Mouse (Mus musculus) kidney, embryonic 14.5 days (tissue): ENCODE results near the gene Cdk15. TPM values are rescaled to one million over a fixed set of nuclear protein-coding genes. Genes with fewer than 3 reads are reported as not detected.

Source experiments
- ATAC-seq: fragments of 200-750 bp; cut with Nextera tagmentation; 2 replicates; pipeline ENCODE4 v1.8.0; 2017; ENCODE audit warnings: moderate number of reproducible peaks, mild to moderate bottlenecking, moderate TSS enrichment, moderate library complexity; ENCODE audit not compliant: low FRiP score, low TSS enrichment
- H3K27ac ChIP-seq: fragments of 300-500 bp; sonication (generic); 2 replicates; pipeline ENCODE4 v1.5.1; 2014; ENCODE audit warnings: low read depth, mild to moderate bottlenecking, low read length, moderate library complexity, mixed read lengths
- H3K27me3 ChIP-seq: fragments of 300-500 bp; sonication (generic); 2 replicates; pipeline ENCODE4 v1.6.1; 2014; ENCODE audit warnings: mild to moderate bottlenecking, low read length; ENCODE audit not compliant: control insufficient read depth, insufficient read depth
- H3K36me3 ChIP-seq: fragments of 300-500 bp; sonication (generic); 2 replicates; pipeline ENCODE4 v1.6.1; 2014; ENCODE audit warnings: low read length, mixed read lengths; ENCODE audit not compliant: control insufficient read depth, insufficient read depth
- H3K4me1 ChIP-seq: fragments of 300-500 bp; sonication (generic); 2 replicates; pipeline ENCODE4 v1.6.1; 2014; ENCODE audit warnings: low read length, mixed read lengths; ENCODE audit not compliant: control insufficient read depth, insufficient read depth
- H3K4me2 ChIP-seq: fragments of 300-500 bp; sonication (generic); replicated peaks from 2 replicates; pipeline ENCODE4 v1.6.1; 2014; ENCODE audit warnings: low read depth, mild to moderate bottlenecking, low read length
- H3K4me3 ChIP-seq: fragments of 300-500 bp; sonication (generic); 2 replicates; pipeline ENCODE4 v1.5.1; 2014; ENCODE audit warnings: mild to moderate bottlenecking, low read length
- H3K9ac ChIP-seq: fragments of 300-500 bp; sonication (generic); 2 replicates; pipeline ENCODE4 v1.6.1; 2014; ENCODE audit warnings: low read depth, mild to moderate bottlenecking, low read length, moderate library complexity
- H3K9me3 ChIP-seq: fragments of 300-500 bp; sonication (generic); 2 replicates; pipeline ENCODE4 v1.6.1; 2016; ENCODE audit warnings: low read length; ENCODE audit not compliant: control insufficient read depth
- WGBS: fragments of 180-500 bp; shearing (Covaris S2); extraction: QIAGEN DNeasy Blood & Tissue Kit; methylation state at CpG from one replicate; pipeline ENCODE4 v1.1.7; 2014; 5-methylcytosine and 5-hydroxymethylcytosine counted together
- polyA plus RNA-seq: library from polyadenylated mRNA; unstranded; fragments of >200 nt; fragmentation: Nextera tagmentation; extraction: Ambion mirVana; gene quantifications from 2 replicates; pipeline ENCODE4 v1.2.1, GENCODE M21; 2014

The Cdk15 gene
- polyA plus RNA-seq, 1 experiment from 2014 or later = 0.53 TPM

GRCm38 (mm10) chr1:59387542-59388314 lies 131.0 kb downstream of the Cdk15 start:
- H3K4me1 ChIP-seq = no peaks in the 10 kb centered on the region
- H3K36me3 ChIP-seq = no peaks in the 10 kb centered on the region
- 0 out of 2 replicates have a peak overlapping the region, but pooled peaks have one; percentile 44 for H3K27ac ChIP-seq
- H3K4me2 ChIP-seq = no peak overlapping the region
- H3K9me3 ChIP-seq = no peaks in the 10 kb centered on the region
- no peak overlapping the region for H3K4me3 ChIP-seq
- peak; percentile 75 for ATAC-seq
- H3K9ac ChIP-seq = no peak overlapping the region
- no peaks in the 10 kb centered on the region for H3K27me3 ChIP-seq
- WGBS = 14% methylated on average over 3 of the region's 3 CpGs

- Histone ChIP-seq H3K4me3 (no peak overlapping the region), H3K9me3 (no peaks in the 10 kb centered on the region), H3K4me1 (peaks cover 3% of the 10 kb centered on the region), H3K27me3 (no peaks in the 10 kb centered on the region), H3K36me3 (no peaks in the 10 kb centered on the region), H3K27ac (no peak overlapping the region), H3K4me2 (no peak overlapping the region), H3K9ac (no peak overlapping the region)
- 68% methylated on average over 6 of the region's 6 CpGs for WGBS
- ATAC-seq = no peak
Measured at GRCm38 (mm10) chr1:59389181-59389580, 132.5 kb downstream of the Cdk15 start.

GRCm38 (mm10) chr1:59391736-59392135 lies 135.0 kb downstream of the Cdk15 start:
- ATAC-seq = no peak
- no peak overlapping the region for H3K4me2 ChIP-seq
- H3K4me3 ChIP-seq = no peak overlapping the region
- H3K27ac ChIP-seq = no peak overlapping the region
- no peak overlapping the region for H3K9ac ChIP-seq
- no peaks in the 10 kb centered on the region for H3K9me3 ChIP-seq
- peaks cover 22% of the 10 kb centered on the region for H3K4me1 ChIP-seq
- no peaks in the 10 kb centered on the region for H3K36me3 ChIP-seq
- H3K27me3 ChIP-seq = no peaks in the 10 kb centered on the region
- WGBS = 69% methylated on average over 3 of the region's 3 CpGs

GRCm38 (mm10) chr1:59394072-59394471 lies 137.4 kb downstream of the Cdk15 start:
- Histone ChIP-seq H3K4me3 (no peak overlapping the region), H3K9ac (no peak overlapping the region), H3K4me2 (no peak overlapping the region), H3K4me1 (peaks cover 29% of the 10 kb centered on the region), H3K27me3 (no peaks in the 10 kb centered on the region), H3K27ac (peak overlapping the region; percentile 71; the same call in 1 of the 2 replicates), H3K9me3 (no peaks in the 10 kb centered on the region), H3K36me3 (no peaks in the 10 kb centered on the region)
- WGBS = 46% methylated on average over 4 of the region's 4 CpGs
- no peak for ATAC-seq

- no peak overlapping the region for H3K4me3 ChIP-seq
- no peak overlapping the region for H3K9ac ChIP-seq
- peak; percentile 78 for ATAC-seq
- H3K27me3 ChIP-seq = no peaks in the 10 kb centered on the region
- peaks cover 29% of the 10 kb centered on the region for H3K4me1 ChIP-seq
- H3K36me3 ChIP-seq = no peaks in the 10 kb centered on the region
- peak overlapping the region; percentile 71 for H3K27ac ChIP-seq
- no peaks in the 10 kb centered on the region for H3K9me3 ChIP-seq
- H3K4me2 ChIP-seq = no peak overlapping the region
- 17% methylated on average over 6 of the region's 6 CpGs for WGBS
Measured at GRCm38 (mm10) chr1:59394616-59395015, 137.9 kb downstream of the Cdk15 start.

- 14% methylated on average over 2 of the region's 2 CpGs for whole genome bisulfite sequencing
- H3K27ac ChIP-seq = peak overlapping the region; percentile 17; the same call in 1 of the 2 replicates
Measured at GRCm38 (mm10) chr1:59395992-59396391, 139.3 kb downstream of the Cdk15 start.

GRCm38 (mm10) chr1:59399554-59400325 lies 143.0 kb downstream of the Cdk15 start:
- Histone ChIP-seq H3K27ac (no peak overlapping the region; the same call in 1 of the 2 replicates), H3K4me1 (peaks cover 24% of the 10 kb centered on the region), H3K9ac (no peak overlapping the region), H3K36me3 (no peaks in the 10 kb centered on the region), H3K4me3 (no peak overlapping the region), H3K4me2 (no peak overlapping the region), H3K27me3 (no peaks in the 10 kb centered on the region), H3K9me3 (no peaks in the 10 kb centered on the region)
- WGBS = 15% methylated on average over 2 of the region's 2 CpGs
- ATAC-seq = peak; percentile 87

More at GRCm38 (mm10) chr1:59395992-59396391, 139.3 kb downstream of the Cdk15 start:
- ATAC-seq = no peak
- Histone ChIP-seq H3K4me2 (no peak overlapping the region), H3K9ac (0 out of 2 replicates have a peak overlapping the region, but pooled peaks have one; percentile 1), H3K9me3 (no peaks in the 10 kb centered on the region), H3K4me1 (peaks cover 32% of the 10 kb centered on the region), H3K27me3 (no peaks in the 10 kb centered on the region), H3K36me3 (no peaks in the 10 kb centered on the region), H3K4me3 (no peak overlapping the region)

- Histone ChIP-seq H3K4me2 (no peak overlapping the region), H3K27me3 (no peaks in the 10 kb centered on the region), H3K27ac (no peak overlapping the region), H3K36me3 (no peaks in the 10 kb centered on the region), H3K4me1 (peaks cover 10% of the 10 kb centered on the region; the same call in 1 of the 2 replicates), H3K4me3 (no peak overlapping the region), H3K9me3 (no peaks in the 10 kb centered on the region), H3K9ac (no peak overlapping the region)
- ATAC-seq = no peak
- 80% methylated on average over 4 of the region's 4 CpGs for WGBS
Measured at GRCm38 (mm10) chr1:59401253-59401652, 144.5 kb downstream of the Cdk15 start.
